Mouse (Mus musculus) retina, postnatal 7 days (tissue): Measurements from ENCODE around the gene Gm19965.

ENCODE experiments used
- DNase-seq: peaks from one replicate; pipeline ENCODE4 v3.0.0-alpha.2; 2012; ENCODE audit warnings: low read depth, low spot score

The Gm19965 gene

GRCm38 (mm10) chr1:116802683-116803082 is at the start of gene Gm19965:
TSS of gene Gm19965 (plus strand) at chr1:116802983.
- DNase-seq = no peak

GRCm38 (mm10) chr1:116782471-116782989 is 20.3 kb upstream of the Gm19965 start:
- no peak for DNase-seq
